Mouse (Mus musculus) CH12.LX (cell line): ENCODE measurements around the gene Abat. TPM values are rescaled to one million over a fixed set of nuclear protein-coding genes. Genes with fewer than 3 reads are reported as not detected.

Source experiments
- DNase-seq: peaks from one replicate; pipeline ENCODE4 v3.0.0-alpha.2; 2013; ENCODE audit errors: extremely low read depth
- H3K27ac ChIP-seq: 2 replicates; pipeline ENCODE4 v1.5.1; 2012; ENCODE audit warnings: low read depth, mild to moderate bottlenecking, control low read depth, moderate library complexity; ENCODE audit not compliant: insufficient read depth
- H3K27me3 ChIP-seq: replicated peaks from 2 replicates; pipeline ENCODE3; 2012; ENCODE audit warnings: inconsistent platforms
- H3K36me3 ChIP-seq, 2 experiments: replicated peaks in 1 of 2; 2 replicates each; pipeline versions ENCODE3 to v1.6.1; 2012; ENCODE audit warnings: inconsistent platforms in 1 of 2, low read length in 1 of 2, mild to moderate bottlenecking in 1 of 2, mixed read lengths in 1 of 2, moderate library complexity in 1 of 2; ENCODE audit not compliant: control insufficient read depth in 1 of 2, insufficient read depth in 1 of 2
- H3K4me1 ChIP-seq, 2 experiments: 2 replicates each; pipeline ENCODE4 v1.6.1; 2012; ENCODE audit warnings: inconsistent platforms in 1 of 2, moderate library complexity in 1 of 2; ENCODE audit not compliant: insufficient read depth in 2 of 2, control insufficient read depth in 1 of 2
- H3K4me2 ChIP-seq: 2 replicates; pipeline ENCODE4 v1.6.1; 2012; ENCODE audit warnings: low read depth, mild to moderate bottlenecking, control low read depth; ENCODE audit not compliant: poor library complexity, insufficient read depth, severe bottlenecking
- H3K4me3 ChIP-seq, 3 experiments: fragments of 150-350 bp in 1 of 3; sonication (generic) in 1 of 3; replicated peaks in 1 of 3; 2 replicates each; pipeline versions ENCODE3 to v1.5.1; 2011 to 2012; ENCODE audit warnings: low read depth in 2 of 3, low read length in 2 of 3, mild to moderate bottlenecking in 2 of 3, moderate library complexity in 2 of 3, control low read depth in 1 of 3, improper control_type of control experiment in 1 of 3, inconsistent platforms in 1 of 3, mixed read lengths in 1 of 3; ENCODE audit not compliant: poor library complexity in 1 of 3
- H3K79me2 ChIP-seq: replicated peaks from 2 replicates; pipeline ENCODE4 v1.6.1; 2012; ENCODE audit warnings: mild to moderate bottlenecking, moderate library complexity; ENCODE audit not compliant: control insufficient read depth, poor library complexity, insufficient read depth, severe bottlenecking; ENCODE audit errors: extremely low read depth
- H3K9ac ChIP-seq: 2 replicates; pipeline ENCODE4 v1.6.1; 2012; ENCODE audit warnings: low read depth, mild to moderate bottlenecking, control low read depth, moderate library complexity; ENCODE audit not compliant: insufficient read depth
- H3K9me3 ChIP-seq: replicated peaks from 2 replicates; pipeline ENCODE3; 2012; ENCODE audit warnings: low read length, inconsistent platforms, mixed read lengths
- CHD2 ChIP-seq: IDR thresholded peaks from 2 replicates; pipeline ENCODE4 v1.6.1; 2011; ENCODE audit warnings: low read length, improper control_type of control experiment
- ELF1 ChIP-seq: IDR thresholded peaks from 2 replicates; pipeline ENCODE4 v1.6.1; 2014; ENCODE audit warnings: low read depth, mild to moderate bottlenecking, inconsistent platforms, low read length, improper control_type of control experiment
- ETS1 ChIP-seq: conservative IDR thresholded peaks from 2 replicates; pipeline ENCODE4 v1.6.1; 2012; ENCODE audit warnings: low read depth, mild to moderate bottlenecking, inconsistent platforms, low read length, improper control_type of control experiment, moderate library complexity
- HCFC1 ChIP-seq: IDR thresholded peaks from 2 replicates; pipeline ENCODE4 v1.6.1; 2012; ENCODE audit warnings: low read depth, mild to moderate bottlenecking, inconsistent platforms, low read length, improper control_type of control experiment
- IRF4 ChIP-seq: IDR thresholded peaks from 2 replicates; pipeline ENCODE4 v1.6.1; 2014; ENCODE audit warnings: low read depth, mild to moderate bottlenecking, inconsistent platforms, low read length, improper control_type of control experiment
- JUND ChIP-seq: conservative IDR thresholded peaks from 2 replicates; pipeline ENCODE4 v1.6.1; 2011; ENCODE audit warnings: low read depth, low read length, improper control_type of control experiment
- MAFK ChIP-seq: IDR thresholded peaks from 2 replicates; pipeline ENCODE4 v1.6.1; 2011; ENCODE audit warnings: low read length, improper control_type of control experiment; ENCODE audit not compliant: insufficient replicate concordance
- MAZ ChIP-seq: IDR thresholded peaks from 2 replicates; pipeline ENCODE4 v1.6.1; 2012; ENCODE audit warnings: low read depth, mild to moderate bottlenecking, inconsistent platforms, low read length, improper control_type of control experiment, moderate library complexity
- MEF2A ChIP-seq: IDR thresholded peaks from 2 replicates; pipeline ENCODE4 v1.6.1; 2014; ENCODE audit warnings: low read depth, mild to moderate bottlenecking, inconsistent platforms, low read length, improper control_type of control experiment, borderline replicate concordance
- MXI1 ChIP-seq: IDR thresholded peaks from 2 replicates; pipeline ENCODE4 v1.6.1; 2011; ENCODE audit warnings: mild to moderate bottlenecking, low read depth, low read length, improper control_type of control experiment
- MYC ChIP-seq: IDR thresholded peaks from 2 replicates; pipeline ENCODE4 v1.6.1; 2011; ENCODE audit warnings: low read depth, mild to moderate bottlenecking, improper control_type of control experiment, low read length
- PAX5 ChIP-seq: IDR thresholded peaks from 2 replicates; pipeline ENCODE4 v1.6.1; 2012; ENCODE audit warnings: low read length, inconsistent platforms, mixed read lengths
- POLR2A ChIP-seq: IDR thresholded peaks from 2 replicates; pipeline ENCODE4 v1.6.1; 2011; ENCODE audit warnings: low read depth, mild to moderate bottlenecking, improper control_type of control experiment, low read length
- RAD21 ChIP-seq: IDR thresholded peaks from 2 replicates; pipeline ENCODE4 v1.6.1; 2011; ENCODE audit warnings: low read depth, mild to moderate bottlenecking, low read length, improper control_type of control experiment, moderate library complexity
- SMC3 ChIP-seq: IDR thresholded peaks from 2 replicates; pipeline ENCODE4 v1.6.1; 2011; ENCODE audit warnings: low read depth, low read length, improper control_type of control experiment
- TBP ChIP-seq: conservative IDR thresholded peaks from 2 replicates; pipeline ENCODE4 v1.6.1; 2011; ENCODE audit warnings: low read depth, low read length, improper control_type of control experiment
- ZKSCAN1 ChIP-seq: IDR thresholded peaks from 2 replicates; pipeline ENCODE4 v1.6.1; 2012; ENCODE audit warnings: low read depth, inconsistent platforms, low read length, improper control_type of control experiment, borderline replicate concordance
- ZMIZ1 ChIP-seq: IDR thresholded peaks from 2 replicates; pipeline ENCODE4 v1.6.1; 2012; ENCODE audit warnings: low read depth, mild to moderate bottlenecking, inconsistent platforms, low read length, improper control_type of control experiment
- dilution Hi-C: fragments of 300-500 bp; cut with MboI; formaldehyde crosslinking; loops from 2 replicates; pipeline ENCODE4 v1.14.3; 2020; ENCODE audit warnings: low sequenced_read_pairs; ENCODE audit not compliant: extremely low pct_unique_long_range_greater_than_20kb, extremely low pct_ligation_motif_present
- in situ Hi-C: fragments of 300-500 bp; cut with MboI; formaldehyde crosslinking; loops from 3 replicates; pipeline ENCODE4 v1.14.3; 2019; ENCODE audit warnings: low sequenced_read_pairs, low pct_ligation_motif_present, low pct_unique_long_range_greater_than_20kb, mixed read lengths
- polyA plus RNA-seq: library from polyadenylated mRNA; unstranded; fragments of >175 nt; gene quantifications from 2 replicates; pipeline ENCODE4 v1.2.1, GENCODE M21; 2012; ENCODE audit warnings: low read depth; ENCODE audit not compliant: insufficient read length
- total RNA-seq, 2 experiments: library from RNA; depleted of rRNA; stranded (reverse); fragments of 300-350 nt in 1 of 2; fragments of >200 nt in 1 of 2; gene quantifications; 2 replicates each; pipeline ENCODE4 v1.2.3; 2012 to 2014

Gene Abat
- total and polyA plus RNA-seq, 3 experiments = 0.17 TPM; not detected in 2

- Histone ChIP-seq H3K9ac (no peak overlapping the region), H3K4me1 (no peaks in the 10 kb centered on the region), H3K36me3 (no peaks in the 10 kb centered on the region), H3K4me3 (no peak overlapping the region), H3K27me3 (peaks cover 88% of the 10 kb centered on the region), H3K79me2 (no peaks in the 10 kb centered on the region), H3K27ac (no peak overlapping the region), H3K9me3 (no peaks in the 10 kb centered on the region), H3K4me2 (no peak overlapping the region)
- TF ChIP-seq POLR2A (no peak), IRF4 (no peak), MEF2A (no peak), HCFC1 (no peak), RAD21 (no peak), TBP (no peak), MYC (no peak), PAX5 (no peak), ELF1 (no peak), SMC3 (no peak), JUND (no peak), MXI1 (no peak), MAZ (no peak), ETS1 (no peak), MAFK (no peak), CHD2 (no peak), ZMIZ1 (no peak)
- dilution Hi-C loops (no loop called here), in situ Hi-C loops (no loop called here)
- DNase-seq = no peak
Observed at GRCm38 (mm10) chr16:8524163-8524847, 11.1 kb downstream of the Abat start.

GRCm38 (mm10) chr16:8525293-8525692, 12.1 kb downstream of the Abat start:
- peaks cover 89% of the 10 kb centered on the region for H3K27me3 ChIP-seq
- DNase-seq = no peak
- no peaks in the 10 kb centered on the region for H3K4me1 ChIP-seq
- no peak for TF ChIP-seq ZKSCAN1
- TF ChIP-seq MAFK = no peak
- no peaks in the 10 kb centered on the region for H3K36me3 ChIP-seq
- dilution Hi-C loops (no loop called here), in situ Hi-C loops (no loop called here)
- H3K4me3 ChIP-seq = no peak overlapping the region
- no peak overlapping the region for H3K27ac ChIP-seq
- no peaks in the 10 kb centered on the region for H3K79me2 ChIP-seq
- H3K9me3 ChIP-seq = no peaks in the 10 kb centered on the region
- H3K4me2 ChIP-seq = no peak overlapping the region
- no peak overlapping the region for H3K9ac ChIP-seq
